8 mouse cellular contexts compared by ENCODE assay signal in genomic region chr2:154372151-154372829, GRCm38 (mm10). TPM values are rescaled to one million over a fixed set of nuclear protein-coding genes. Genes with fewer than 3 reads are reported as not detected.
DNase-seq lines count a peak whose midpoint lies in the region; ATAC-seq and TF ChIP-seq lines count a peak whose summit lies in the region.

No protein-coding gene starts in this region.

- DNase-seq in MN1 (ENCODE audit: low spot score): peak; percentile 97
- DNase-seq in cerebellum, adult 8-10 months: peak; percentile 87
- DNase-seq in forelimb bud, embryonic 11.5 days (ENCODE audit: low read depth, low spot score): peak; percentile 93
- DNase-seq in layer of hippocampus, adult 8-10 months (ENCODE audit: low spot score in 2 of 2): peak; percentile 68 to 85
- DNase-seq in thymus, adult 18-20 months: peak; percentile 68 to 72

- H3K4me3 ChIP-seq in lung, embryonic 15.5 days: peak overlapping the region; percentile 81
- H3K4me3 ChIP-seq in olfactory bulb, adult 2 months (ENCODE audit: insufficient read depth, low read depth, low read length): peak overlapping the region; percentile 61

- H3K27me3 ChIP-seq in lung, embryonic 15.5 days: no peaks in the 10 kb centered on the region

- under 1% methylated on average over 42 of the region's 42 CpGs for WGBS in lung, embryonic 15.5 days
- WGBS in olfactory bulb, adult 2 months: under 1% methylated on average over 42 of the region's 42 CpGs

- peaks cover 7% of the 10 kb centered on the region; the same call in 1 of the 2 replicates for H3K4me1 ChIP-seq in lung, embryonic 15.5 days
- H3K4me1 ChIP-seq in olfactory bulb, adult 2 months (ENCODE audit: control insufficient read depth, insufficient read depth, low read length): peaks cover 2% of the 10 kb centered on the region; the same call in 1 of the 2 replicates

- peak; percentile 80 for TF ChIP-seq POLR2A in olfactory bulb, adult 2 months (IDR thresholded peaks at IDR 0.05; ENCODE audit: insufficient read depth, low read depth, low read length)

- H3K9ac ChIP-seq in lung, embryonic 15.5 days: peak overlapping the region; percentile 97

- peaks cover 11% of the 10 kb centered on the region; the same call in 1 of the 2 replicates for H3K36me3 ChIP-seq in lung, embryonic 15.5 days

- H3K4me2 ChIP-seq in lung, embryonic 15.5 days: peak overlapping the region; percentile 67

- peak; percentile 83 to 93 for ATAC-seq in hematopoietic stem cell, adult 5-6 weeks (replicated peaks in 1 of 2; ENCODE audit: insufficient read depth in 1 of 2, low FRiP score in 2 of 2, low TSS enrichment in 1 of 2, low read depth in 1 of 2, poor library complexity in 2 of 2, severe bottlenecking in 2 of 2)
- ATAC-seq in lung, embryonic 15.5 days (ENCODE audit: borderline replicate concordance, extremely low read depth, low FRiP score, low TSS enrichment): peak; percentile 79

- peak overlapping the region; percentile 90 for H3K27ac ChIP-seq in lung, embryonic 15.5 days
- H3K27ac ChIP-seq in olfactory bulb, adult 2 months (ENCODE audit: insufficient read depth, low read depth, low read length): peak overlapping the region; percentile 27; the same call in 1 of the 2 replicates

- no peak for TF ChIP-seq CTCF in olfactory bulb, adult 2 months (IDR thresholded peaks at IDR 0.05; ENCODE audit: insufficient read depth, low read depth, low read length)

- no peaks in the 10 kb centered on the region for H3K9me3 ChIP-seq in lung, embryonic 15.5 days

RNA-seq across cellular contexts. Expression of gene Cdk5rap1, which starts 0.5 kb away (rescaled TPM):
- total RNA-seq in hematopoietic stem cell, adult 5-6 weeks (2017): 22.8 and 26.2 TPM in 2 replicates
- total RNA-seq in layer of hippocampus, adult 8-10 months (2022): 10 to 100 TPM; 13.6 to 17.1 (median 16.0) TPM
- 17.8 and 19.8 TPM in 2 replicates for polyA plus RNA-seq in lung, embryonic 15.5 days (2015; fragmentation: Nextera tagmentation; extraction: Ambion mirVana)
- not detected in 2 replicates for polyA plus RNA-seq in olfactory bulb, adult 2 months (2012; ENCODE audit: insufficient read depth, insufficient read length, low replicate concordance, missing spikeins)

RNA-seq across cellular contexts. Expression of gene Snta1, which starts 35.6 kb away (rescaled TPM):
- total RNA-seq in hematopoietic stem cell, adult 5-6 weeks (2017): 0.69 TPM in 1 of 2 replicates, not detected in the other
- 10 to 100 TPM; 41.0 to 45.9 (median 43.5) TPM for total RNA-seq in layer of hippocampus, adult 8-10 months (2022)
- polyA plus RNA-seq in lung, embryonic 15.5 days (2015; fragmentation: Nextera tagmentation; extraction: Ambion mirVana): 8.6 and 10.5 TPM in 2 replicates
- not detected in 2 replicates for polyA plus RNA-seq in olfactory bulb, adult 2 months (2012; ENCODE audit: insufficient read depth, insufficient read length, low replicate concordance, missing spikeins)

Comparison
In these comparisons a context has a peak if more than half of its experiments do, and no peak if none do; other contexts are left out.
1. Peak in every context shown above with its lines: DNase-seq, ATAC-seq, H3K4me3 ChIP-seq and H3K27ac ChIP-seq.
2. RNA of gene Snta1, which starts 35.6 kb away (total RNA-seq): 41.0 to 45.9 TPM in layer of hippocampus, adult 8-10 months; 0.69 TPM in hematopoietic stem cell, adult 5-6 weeks; every median in the first group is over 10 times any median in the second.